Mouse (Mus musculus): ENCODE data around the gene Ptger3.

- TF ChIP-seq CTCF (IDR thresholded peaks at IDR 0.05; ENCODE audit: low read depth, low read length) = no peak
- TF ChIP-seq POLR2A (IDR thresholded peaks at IDR 0.05; ENCODE audit: extremely low read depth, insufficient read depth, low read length) = no peak
Measured at GRCm38 (mm10) chr3:157630671-157631070, 64.0 kb downstream of the Ptger3 start.
